Mouse (Mus musculus) C2C12 (cell line): Measurements from ENCODE around the gene Olfr1425.

Experiments
- CEBPB ChIP-seq: IDR thresholded peaks from one replicate; pipeline ENCODE4 v1.6.1; 2011; ENCODE audit warnings: low read depth, mild to moderate bottlenecking, control low read depth, moderate library complexity
- CTCF ChIP-seq: IDR thresholded peaks from one replicate; pipeline ENCODE4 v1.5.1; 2011; ENCODE audit not compliant: control insufficient read depth, insufficient read depth, insufficient read length
- MAX ChIP-seq: IDR thresholded peaks from one replicate; pipeline ENCODE4 v1.6.1; 2011; ENCODE audit warnings: mild to moderate bottlenecking, control low read depth

DNA sequence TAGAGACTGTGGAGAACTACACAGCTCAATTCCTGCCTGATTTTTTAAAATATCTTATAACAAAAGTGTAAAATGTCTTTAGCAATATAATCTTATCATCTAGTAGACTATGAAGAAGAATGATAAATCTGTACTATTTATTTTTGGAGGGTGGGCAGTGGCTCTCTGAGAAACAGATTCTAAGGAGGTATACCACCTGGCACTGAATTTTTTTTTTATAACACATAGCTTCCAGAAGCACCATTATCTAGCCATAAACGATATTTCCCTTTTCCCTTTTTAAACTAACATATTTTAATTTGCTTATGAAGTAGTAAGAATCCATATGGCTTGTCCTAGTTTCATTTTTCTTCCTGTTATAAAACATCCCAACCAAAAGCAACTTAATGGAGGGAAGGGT is 27.0 kb upstream of the Olfr1425 start:
- TF ChIP-seq CTCF (no peak), CEBPB (no peak), MAX (no peak)
